Mouse (Mus musculus) ES-E14 (cell line): ENCODE measurements at regions not wholly inside any gene's neighbourhood (a gene's known extent, or its start where the extent isn't known, plus 50 kb on each side); places are given as distances from the start of the nearest gene placed in this dataset.

Source experiments
- ZC3H11A ChIP-seq: IDR thresholded peaks from 2 replicates; pipeline ENCODE4 v1.6.1; 2012; ENCODE audit warnings: low read depth, mild to moderate bottlenecking, inconsistent platforms, low read length, borderline replicate concordance
- ZNF384 ChIP-seq: IDR thresholded peaks from 2 replicates; pipeline ENCODE4 v1.6.1; 2012; ENCODE audit warnings: low read depth, low read length, inconsistent platforms

GRCm38 (mm10) chr16:66602211-66602610, 787.2 kb downstream of the Vgll3 start:
- TF ChIP-seq ZNF384 (no peak), ZC3H11A (no peak)
